Mouse (Mus musculus) layer of hippocampus, adult 11-12 months (tissue): ENCODE results near the gene Rnf208.
"Not testable (repeated sequence)": the region's sequence is repeated elsewhere in the genome, so short reads cannot be mapped to it uniquely, and the experiment has no call there.

ENCODE experiments used
- DNase-seq: peaks from one replicate; pipeline ENCODE4 v3.0.0; 2022; ENCODE audit warnings: low spot score

Rnf208 gene

GRCm38 (mm10) chr2:25246183-25247072 lies 4.4 kb downstream of the Rnf208 start, which contains the start of gene AL732309.1:
AL732309.1 (minus strand) TSS chr2:25246863.
- no peak for DNase-seq

GRCm38 (mm10) chr2:25252331-25252730 lies 10.3 kb downstream of the Rnf208 start:
- DNase-seq: no peak

DNA sequence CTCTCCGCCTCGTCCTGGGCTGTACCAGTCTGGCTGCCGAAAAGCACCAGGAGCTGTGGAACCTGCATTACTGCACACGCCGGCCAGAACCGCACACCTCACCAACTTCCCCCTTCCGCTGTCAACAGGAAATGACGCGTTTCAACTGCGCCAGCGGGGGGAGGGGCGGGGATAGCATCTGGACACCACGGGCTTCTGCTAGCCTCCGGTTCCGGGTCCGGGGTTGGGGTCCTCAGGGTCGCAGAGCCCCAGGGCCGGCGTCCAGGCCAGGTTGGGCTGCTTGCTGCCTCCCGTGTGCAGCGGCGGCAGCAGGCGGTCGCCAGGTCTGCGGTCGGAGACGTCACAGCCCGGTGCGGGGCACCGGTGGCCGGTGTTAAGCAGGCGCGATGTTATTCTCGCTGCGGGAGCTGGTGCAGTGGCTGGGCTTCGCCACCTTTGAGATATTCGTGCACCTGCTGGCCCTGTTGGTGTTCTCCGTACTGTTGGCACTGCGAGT lies 13.3 kb downstream of the Rnf208 start, which contains the start of gene Tmem203:
Gene Tmem203 (plus strand): TSS at position 156 of the 496 bp plus-strand sequence.
- peak; percentile 85 for DNase-seq

DNA sequence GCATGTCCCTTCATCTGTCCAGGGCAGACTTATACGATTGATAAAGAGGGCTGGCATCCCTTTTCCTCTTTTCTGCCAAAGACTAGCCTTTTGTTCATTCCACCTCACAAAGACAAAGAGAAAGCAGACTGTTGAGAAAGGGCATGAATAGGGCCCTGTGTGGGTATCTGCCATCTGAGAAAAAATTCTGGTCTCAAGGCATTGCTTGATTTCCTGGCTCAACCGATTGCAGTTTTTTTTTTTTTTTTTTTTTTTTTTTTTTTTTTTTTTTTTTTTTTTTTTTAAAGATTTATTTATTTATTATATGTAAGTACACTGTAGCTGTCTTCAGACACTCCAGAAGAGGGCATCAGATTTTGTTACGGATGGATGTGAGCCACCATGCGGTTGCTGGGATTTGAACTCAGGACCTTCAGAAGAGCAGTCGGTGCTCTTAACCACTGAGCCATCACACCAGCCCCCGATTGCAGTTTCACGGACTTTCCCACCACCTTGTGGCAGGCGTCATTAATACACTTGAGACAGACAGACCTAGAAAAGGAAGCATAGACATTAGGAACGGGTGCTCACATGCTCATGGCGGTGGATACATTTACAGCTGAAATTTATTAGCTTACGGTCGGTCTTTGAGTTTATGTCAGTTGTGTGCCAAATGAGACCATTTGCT lies 14.5 kb downstream of the Rnf208 start:
- not testable (repeated sequence) for DNase-seq

GRCm38 (mm10) chr2:25257250-25257649 lies 15.2 kb downstream of the Rnf208 start:
- DNase-seq: not testable (repeated sequence)

DNA sequence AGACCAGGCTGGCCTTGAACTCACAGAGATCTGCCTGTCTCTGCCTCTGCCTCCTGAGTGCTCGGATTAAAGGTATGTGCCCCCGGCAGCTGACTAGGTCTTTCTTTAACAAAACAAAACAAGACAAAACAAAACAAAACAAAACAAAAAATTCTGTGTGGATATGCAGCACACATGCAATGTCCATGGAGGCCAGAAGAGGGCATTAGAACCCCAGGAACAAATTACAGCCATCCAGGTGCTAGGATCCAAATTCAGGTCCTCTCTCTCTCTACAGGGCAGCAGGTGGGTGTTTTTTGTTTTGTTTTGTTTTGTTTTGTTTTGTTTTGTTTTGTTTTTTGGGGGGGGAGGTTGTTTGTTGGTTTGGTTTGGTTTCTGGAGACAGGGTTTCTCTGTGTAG lies 16.8 kb downstream of the Rnf208 start:
- DNase-seq: no peak

DNA sequence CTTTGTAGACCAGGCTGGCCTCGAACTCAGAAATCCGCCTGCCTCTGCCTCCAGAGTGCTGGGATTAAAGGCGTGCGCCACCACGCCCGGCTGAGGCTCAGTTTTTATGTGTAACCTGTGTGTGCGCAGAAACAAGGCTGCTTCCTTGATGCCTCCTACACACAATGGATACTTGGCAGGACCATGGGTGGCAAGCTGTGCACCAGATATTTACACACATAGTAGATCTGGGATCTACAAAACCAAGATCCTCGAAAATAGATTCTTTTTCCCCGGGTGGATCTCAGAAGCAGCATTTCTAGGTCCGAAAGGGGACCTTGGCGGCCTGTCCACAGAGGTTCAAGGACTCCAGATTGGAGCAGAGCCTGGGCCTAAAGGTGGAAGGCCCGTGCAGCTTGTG lies 19.8 kb downstream of the Rnf208 start:
- no peak for DNase-seq

GRCm38 (mm10) chr2:25262291-25262767 lies 20.3 kb downstream of the Rnf208 start, which contains the start of gene Tprn:
Tprn (plus strand) TSS chr2:25262618.
- DNase-seq: peak; percentile 96

GRCm38 (mm10) chr2:25262795-25263622 lies 21.0 kb downstream of the Rnf208 start:
- DNase-seq: no peak

DNA sequence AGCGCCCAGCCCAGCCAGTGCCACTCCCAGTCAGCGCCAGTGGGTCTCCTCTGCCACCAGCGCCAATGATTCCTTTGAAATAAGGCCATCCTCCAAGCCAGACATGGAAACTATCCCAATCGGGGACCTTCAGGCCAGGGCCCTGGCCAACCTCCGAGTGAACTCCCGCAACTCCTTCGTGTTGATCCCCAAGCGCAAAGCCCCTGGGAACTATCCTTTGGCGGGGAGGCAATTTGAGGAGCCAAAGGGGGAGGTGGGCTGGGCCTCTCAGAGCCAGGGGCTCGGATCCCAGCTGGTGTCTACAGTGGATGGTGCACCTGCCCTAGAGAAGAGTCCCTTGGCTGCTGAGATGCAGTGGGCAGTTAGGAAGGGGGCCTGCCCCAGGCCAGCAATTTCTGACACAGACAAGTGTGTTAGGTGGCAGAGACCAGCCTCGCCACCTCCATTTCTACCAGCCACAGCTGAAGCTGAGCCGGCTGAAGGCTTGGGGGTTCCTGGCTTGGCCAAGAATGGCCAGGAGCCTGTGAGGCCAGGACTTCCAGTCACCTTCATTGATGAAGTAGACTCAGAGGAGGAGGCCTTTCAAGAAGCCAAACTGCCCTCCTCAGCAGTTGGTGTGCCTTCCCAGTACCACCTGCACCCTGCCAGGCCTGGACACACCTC lies 21.7 kb downstream of the Rnf208 start:
- no peak for DNase-seq

- no peak for DNase-seq
Observed at GRCm38 (mm10) chr2:25264286-25264660, 22.2 kb downstream of the Rnf208 start.

- DNase-seq: no peak
Observed at GRCm38 (mm10) chr2:25264851-25265250, 22.8 kb downstream of the Rnf208 start.

GRCm38 (mm10) chr2:25265897-25266656 lies 24.0 kb downstream of the Rnf208 start:
- peak; percentile 62 for DNase-seq

GRCm38 (mm10) chr2:25266720-25267119 lies 24.7 kb downstream of the Rnf208 start:
- DNase-seq: peak; percentile 84

DNA sequence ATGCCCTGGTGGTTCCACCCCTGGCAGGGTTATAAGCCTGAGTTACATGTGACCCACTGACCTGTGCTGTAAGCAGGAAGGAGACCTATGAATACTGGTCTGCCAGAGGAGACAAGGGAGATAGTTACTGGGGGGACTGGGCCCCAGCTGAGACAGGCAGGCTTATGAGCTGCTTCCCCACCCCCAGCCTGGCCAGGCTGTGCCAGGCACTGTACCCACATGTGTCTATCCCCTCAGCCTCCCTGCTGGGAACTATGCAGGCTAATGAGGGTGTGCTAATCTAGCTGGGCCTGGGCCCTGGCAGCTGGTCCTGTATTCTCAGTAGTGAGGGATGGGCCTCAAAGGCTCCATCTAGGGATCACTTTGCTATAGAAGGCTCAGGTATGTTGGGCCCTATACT lies 25.2 kb downstream of the Rnf208 start:
- peak; percentile 68 for DNase-seq

GRCm38 (mm10) chr2:25267746-25268309 lies 25.8 kb downstream of the Rnf208 start:
- no peak for DNase-seq

GRCm38 (mm10) chr2:25271827-25272511 lies 29.9 kb downstream of the Rnf208 start, which contains the start of the genes Ssna1 and Anapc2:
Ssna1 (minus strand) TSS chr2:25272438.
Anapc2 (plus strand) TSS chr2:25272478.
- DNase-seq: peak; percentile 98

GRCm38 (mm10) chr2:25272515-25272914 lies 30.5 kb downstream of the Rnf208 start:
- no peak for DNase-seq

GRCm38 (mm10) chr2:25273010-25273409 lies 31.0 kb downstream of the Rnf208 start:
- no peak for DNase-seq
